Comparison of ENCODE assay signal across 12 mouse cellular contexts in the genomic region with DNA sequence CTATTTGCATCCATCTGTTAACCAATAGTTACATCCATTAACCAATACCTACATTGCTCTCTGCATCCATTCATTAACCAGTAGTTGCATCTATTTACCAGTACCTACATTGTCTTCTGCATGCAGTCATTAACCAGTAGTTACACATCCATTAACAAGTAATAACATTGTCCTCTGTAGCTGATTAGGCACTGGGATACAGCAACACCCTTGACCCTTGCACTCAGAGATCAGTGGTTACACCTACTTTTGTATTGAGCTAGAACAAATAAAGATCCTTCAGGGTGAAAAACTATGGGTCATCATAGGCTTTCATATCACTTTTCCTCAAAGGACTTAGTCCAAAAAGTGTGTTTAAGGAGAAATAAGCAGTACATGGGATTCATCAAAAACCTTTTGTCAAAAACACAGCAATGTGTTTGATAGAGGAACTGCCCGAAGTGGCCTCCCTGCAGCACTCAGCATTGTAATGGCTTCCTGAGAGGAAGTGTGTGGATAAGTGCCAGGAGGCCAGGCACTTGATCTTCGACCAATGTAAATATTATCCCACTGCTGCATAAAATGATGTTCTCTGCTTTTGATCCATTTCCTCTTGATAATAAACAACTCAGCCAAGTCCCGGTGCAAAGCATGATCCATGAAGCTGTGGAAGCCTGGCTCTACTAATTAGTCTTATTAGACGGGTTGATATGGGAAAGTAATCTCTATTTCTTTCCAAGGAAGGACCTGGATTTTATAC.
A peak's percentile ranks its signal among the peaks of the same experiment; 100 is the strongest.
DNase-seq lines count a peak whose midpoint lies in the region; ATAC-seq and TF ChIP-seq lines count a peak whose summit lies in the region.
"Had no signal": no experiment of that assay in that cellular context is flagged by ENCODE, and none has a peak within 500 bp of the region (broad histone marks: within the 10 kb centered on the region; RNA-seq: fewer than 3 reads in every experiment).

No protein-coding gene starts in this region.

- no peak for ATAC-seq in liver, postnatal 0 days

- no peak for TF ChIP-seq CTCF in liver, postnatal 0 days (IDR thresholded peaks at IDR 0.05; ENCODE audit: low read depth)

- H3K4me2 ChIP-seq in liver, postnatal 0 days (ENCODE audit: low read depth, low read length): no peak overlapping the region
- H3K4me2 ChIP-seq: limb, embryonic 12.5 days had no signal

- WGBS in liver, postnatal 0 days (ENCODE audit: insufficient replicate concordance): 26% methylated on average over 4 of the region's 4 CpGs
- WGBS in hindbrain, embryonic 10.5 days: 80% methylated on average over 4 of the region's 4 CpGs

- no peaks in the 10 kb centered on the region for H3K4me1 ChIP-seq in liver, postnatal 0 days (ENCODE audit: insufficient read depth)
- H3K4me1 ChIP-seq in hindbrain, embryonic 10.5 days (replicated peaks): no peaks in the 10 kb centered on the region
- H3K4me1 ChIP-seq: limb, embryonic 12.5 days had no signal

- DNase-seq in adrenal gland, adult 2 months: peak; percentile 45
- DNase-seq in adrenal gland, adult 18-20 months (ENCODE audit: low spot score in 2 of 2): no peak
- DNase-seq in adrenal gland, postnatal 14 days: peak; percentile 17
- peak; percentile 49 for DNase-seq in heart, postnatal 25 days (ENCODE audit: low spot score)
- peak; percentile 13 for DNase-seq in liver, postnatal 0 days
- DNase-seq in cerebellum, adult 18-20 months: no peak
- no peak for DNase-seq in urinary bladder, postnatal 10 days (ENCODE audit: low spot score)
- no peak for DNase-seq in hindbrain, embryonic 10.5 days (ENCODE audit: low spot score)
- DNase-seq: cerebellum, postnatal 14 days; thymus, postnatal 14 days had no signal

- H3K27ac ChIP-seq in liver, postnatal 0 days (ENCODE audit: low read depth): no peak overlapping the region
- no peak overlapping the region for H3K27ac ChIP-seq in hindbrain, embryonic 10.5 days
- H3K27ac ChIP-seq: limb, embryonic 12.5 days had no signal

- TF ChIP-seq EP300 in liver, postnatal 0 days (IDR thresholded peaks at IDR 0.05; ENCODE audit: low read depth): no peak; the same call in 1 of the 2 replicates

- H3K9me3 ChIP-seq in liver, postnatal 0 days (ENCODE audit: low read length): no peaks in the 10 kb centered on the region
- no peaks in the 10 kb centered on the region for H3K9me3 ChIP-seq in hindbrain, embryonic 10.5 days
- H3K9me3 ChIP-seq: limb, embryonic 12.5 days had no signal

- H3K9ac ChIP-seq in liver, postnatal 0 days (replicated peaks): no peak overlapping the region
- H3K9ac ChIP-seq: limb, embryonic 12.5 days had no signal

- intact Hi-C loops in heart, postnatal 25 days (cut with DNase I): loop anchor here (10.0 kb wide), 2 partner anchors 207 to 527 kb away; no protein-coding TSS in a partner anchor

- no peaks in the 10 kb centered on the region for H3K36me3 ChIP-seq in liver, postnatal 0 days (replicated peaks; ENCODE audit: insufficient read depth, low read length)
- H3K36me3 ChIP-seq in hindbrain, embryonic 10.5 days: no peaks in the 10 kb centered on the region
- H3K36me3 ChIP-seq: limb, embryonic 12.5 days had no signal

- no peak overlapping the region for H3K4me3 ChIP-seq in liver, postnatal 0 days (ENCODE audit: low read depth, low read length)
- no peak overlapping the region for H3K4me3 ChIP-seq in hindbrain, embryonic 10.5 days
- H3K4me3 ChIP-seq: limb, embryonic 12.5 days; myocyte had no signal

- no peaks in the 10 kb centered on the region for H3K27me3 ChIP-seq in liver, postnatal 0 days (ENCODE audit: insufficient read depth, low read length)
- no peaks in the 10 kb centered on the region for H3K27me3 ChIP-seq in hindbrain, embryonic 10.5 days (ENCODE audit: insufficient read depth, poor library complexity, severe bottlenecking)
- H3K27me3 ChIP-seq: limb, embryonic 12.5 days had no signal

Comparison
In these comparisons a context has a peak if more than half of its experiments do, and no peak if none do; other contexts are left out.
1. DNase-seq: peak in adrenal gland, adult 2 months (single experiment), adrenal gland, postnatal 14 days (single experiment), heart, postnatal 25 days (single experiment) and liver, postnatal 0 days (single experiment); none in adrenal gland, adult 18-20 months (0 of 2), cerebellum, adult 18-20 months (0 of 2), urinary bladder, postnatal 10 days (single experiment) and hindbrain, embryonic 10.5 days (single experiment).